Mouse (Mus musculus) liver, postnatal 0 days (tissue): ENCODE results near the gene Serinc1.

ENCODE experiments used
- CTCF ChIP-seq: sonication (generic); IDR thresholded peaks from 2 replicates; pipeline ENCODE4 v1.5.1; 2016; ENCODE audit warnings: antibody characterized with exemption, low read depth
- EP300 ChIP-seq: IDR thresholded peaks from 2 replicates; pipeline ENCODE4 v1.6.1; 2016; ENCODE audit warnings: antibody characterized with exemption, low read depth, mild to moderate bottlenecking

- no peak for TF ChIP-seq CTCF
- TF ChIP-seq EP300, result no peak
These were observed 613 bp downstream of the Serinc1 start for GRCm38 (mm10) chr10:57531616-57532217.
